Mouse (Mus musculus) liver (tissue): Measurements from ENCODE around the gene Dap3.
"Not testable (repeated sequence)": the region's sequence is repeated elsewhere in the genome, so short reads cannot be mapped to it uniquely, and the experiment has no call there.

Source experiments
- DNase-seq: peaks from one replicate; pipeline ENCODE4 v3.0.0-alpha.2; 2020; ENCODE audit warnings: mixed read lengths

The Dap3 gene

GRCm38 (mm10) chr3:88950576-88951326 is at the start of gene Dap3, which contains the start of gene Ash1l:
Gene Dap3 (minus strand): TSS chr3:88951181.
Gene Ash1l (plus strand): TSS chr3:88950622.
- DNase-seq: peak; percentile 81

- DNase-seq: no peak
Observed at GRCm38 (mm10) chr3:88992793-88993192, 41.8 kb upstream of the Dap3 start.

- DNase-seq: no peak
Observed at GRCm38 (mm10) chr3:88983921-88984381, 33.0 kb upstream of the Dap3 start.

- no peak for DNase-seq
Observed at GRCm38 (mm10) chr3:88981206-88982010, 30.4 kb upstream of the Dap3 start.

GRCm38 (mm10) chr3:88975012-88975411 is 24.0 kb upstream of the Dap3 start:
- DNase-seq: no peak

DNA sequence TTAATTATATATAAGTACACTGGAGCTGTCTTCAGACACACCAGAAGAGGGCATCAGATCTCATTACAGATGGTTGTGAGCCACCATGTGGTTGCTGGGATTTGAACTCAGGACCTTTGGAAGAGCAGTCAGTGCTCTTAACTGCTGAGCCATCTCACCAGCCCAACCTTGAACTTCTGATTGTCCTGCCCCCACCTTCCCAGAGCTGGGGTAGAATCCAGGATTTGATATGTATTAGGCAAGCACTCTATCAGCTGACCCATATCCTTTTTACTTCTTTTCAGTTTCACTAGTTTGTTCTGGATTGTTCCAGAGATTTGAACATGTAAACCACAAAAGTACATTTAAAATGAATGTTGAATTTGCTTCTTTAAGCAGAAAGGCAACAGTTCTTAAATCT is 12.2 kb upstream of the Dap3 start:
- DNase-seq: not testable (repeated sequence)

DNA sequence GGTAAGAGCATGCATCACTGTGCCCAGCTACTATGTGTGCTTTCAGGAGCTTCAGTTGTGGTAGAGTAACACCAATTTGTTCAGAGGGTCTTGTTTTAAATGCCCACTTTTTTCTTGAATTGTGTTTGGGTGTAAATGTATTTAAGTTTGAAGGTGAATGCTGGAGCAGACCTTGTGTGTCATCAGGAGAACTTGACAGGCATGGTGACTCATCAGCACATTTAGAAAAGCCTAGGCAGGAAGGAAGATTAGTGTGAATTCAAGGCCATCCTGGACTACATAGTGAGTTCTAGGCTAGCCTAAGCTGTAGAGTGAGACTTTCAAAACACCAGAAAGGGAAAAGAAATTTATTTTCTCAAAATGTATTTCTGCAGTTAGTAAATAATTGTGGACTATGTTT is 2.8 kb upstream of the Dap3 start:
- DNase-seq: no peak

GRCm38 (mm10) chr3:88953246-88953645 is 2.3 kb upstream of the Dap3 start:
- no peak for DNase-seq

GRCm38 (mm10) chr3:88951327-88951800 is 383 bp upstream of the Dap3 start:
- DNase-seq: no peak

GRCm38 (mm10) chr3:88949786-88950575 is 1.0 kb downstream of the Dap3 start:
- peak; percentile 95 for DNase-seq

DNA sequence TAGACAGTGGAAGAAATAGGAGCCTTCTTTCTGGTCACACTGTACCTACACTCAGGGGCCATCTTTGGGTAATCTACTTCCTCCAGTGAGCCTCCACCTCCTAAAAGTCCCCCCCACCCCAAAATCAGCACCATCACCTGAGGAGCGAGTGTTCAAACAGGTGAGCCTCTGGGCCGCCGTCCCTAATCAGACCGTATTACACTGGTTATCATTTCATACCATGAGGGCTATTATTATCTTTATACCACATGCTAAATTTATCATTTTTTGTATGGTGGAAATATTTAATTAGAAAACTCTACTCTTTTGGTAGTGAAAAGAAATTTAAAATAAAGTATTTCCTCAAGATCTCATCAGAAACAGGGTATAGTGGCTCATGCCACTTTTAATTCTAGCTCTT is 6.9 kb downstream of the Dap3 start:
- no peak for DNase-seq

GRCm38 (mm10) chr3:88942316-88942880 is 8.6 kb downstream of the Dap3 start:
- DNase-seq: no peak

DNA sequence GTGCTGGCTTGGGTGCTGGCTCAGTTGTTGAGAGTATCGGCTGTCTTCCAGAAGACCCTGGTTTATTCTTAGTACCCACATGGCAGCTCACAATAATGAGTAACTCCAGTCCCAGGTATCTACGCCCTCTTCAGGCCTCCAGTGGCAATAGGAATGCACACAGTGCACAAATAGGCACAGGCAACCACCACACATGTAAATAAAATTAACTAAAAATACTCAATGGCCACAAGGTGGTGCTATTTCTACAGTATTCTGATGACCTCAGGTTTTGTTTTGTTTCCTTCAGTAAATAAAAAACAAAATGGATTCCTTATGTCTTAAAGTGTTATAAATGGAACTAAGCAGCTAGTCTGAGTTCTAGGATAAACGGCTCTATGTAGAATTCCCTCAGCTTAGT is 11.2 kb downstream of the Dap3 start:
- DNase-seq: no peak

- DNase-seq: no peak
Observed at GRCm38 (mm10) chr3:88939071-88939470, 11.9 kb downstream of the Dap3 start.

- no peak for DNase-seq
Observed at GRCm38 (mm10) chr3:88929501-88929900, 21.5 kb downstream of the Dap3 start.

- no peak for DNase-seq
Observed at GRCm38 (mm10) chr3:88925651-88926050, 25.3 kb downstream of the Dap3 start.

GRCm38 (mm10) chr3:88923989-88924591 is 26.9 kb downstream of the Dap3 start:
- no peak for DNase-seq

DNA sequence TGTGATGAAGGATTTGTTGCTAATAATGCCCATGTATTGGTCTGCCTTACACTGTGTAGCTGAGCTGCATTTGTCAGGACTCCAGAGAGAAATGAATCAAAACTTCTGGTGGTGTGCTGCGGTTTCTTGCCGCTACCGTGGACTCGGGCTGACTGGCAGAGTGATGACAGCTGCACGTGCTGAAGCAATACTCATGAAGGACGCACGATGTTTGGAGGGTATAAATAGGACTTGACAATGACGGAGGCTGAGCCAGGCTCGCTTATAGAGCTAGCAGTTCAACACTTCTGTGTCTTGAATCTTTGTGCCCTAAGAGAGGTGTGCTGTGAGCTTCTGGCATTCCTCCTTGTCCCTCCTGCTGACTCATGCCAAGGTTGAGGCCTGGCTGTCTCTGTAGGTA is 29.6 kb downstream of the Dap3 start:
- DNase-seq: no peak

DNA sequence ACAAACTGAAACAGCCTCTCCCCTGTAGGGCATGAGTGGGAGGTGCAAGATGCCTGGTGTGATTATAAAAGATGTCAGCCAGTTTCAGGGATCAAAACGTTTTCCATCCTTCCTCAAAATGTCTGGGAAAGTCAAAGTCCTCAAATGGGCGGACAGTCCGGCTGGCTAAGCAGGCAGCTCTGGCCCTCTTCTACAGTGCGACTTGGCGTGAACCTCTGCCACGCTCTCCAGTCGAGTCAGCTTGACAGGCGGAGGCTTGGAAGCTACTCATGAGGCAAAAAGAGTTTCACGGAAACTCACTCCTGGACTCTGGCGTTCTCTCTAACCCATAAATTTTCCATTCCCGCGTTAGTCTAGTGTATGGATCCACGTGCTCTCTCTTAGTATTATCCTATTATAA is 32.0 kb downstream of the Dap3 start:
- no peak for DNase-seq

DNA sequence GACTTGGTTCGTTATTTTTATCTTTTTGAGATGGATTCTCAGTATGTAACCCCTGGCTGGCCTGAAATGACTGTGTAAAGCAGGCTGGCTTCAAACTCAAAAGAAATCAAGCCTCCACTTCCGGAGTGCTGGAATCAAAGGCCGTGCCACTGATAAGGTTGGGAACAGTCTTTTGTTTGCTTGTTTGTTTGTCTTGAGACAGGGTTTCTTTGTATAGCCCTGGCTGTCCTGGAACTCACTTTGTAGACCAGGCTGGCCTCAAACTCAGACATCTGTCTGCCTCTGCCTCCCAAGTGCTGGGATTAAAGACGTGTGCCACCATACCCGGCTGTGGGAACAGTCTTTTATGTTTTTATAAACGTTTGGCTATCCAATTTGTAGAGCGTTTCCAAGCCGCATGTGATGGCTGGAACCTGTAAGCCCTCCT is 36.6 kb downstream of the Dap3 start:
- no peak for DNase-seq

- peak; percentile 94 for DNase-seq
Observed at GRCm38 (mm10) chr3:88913511-88914383, 37.2 kb downstream of the Dap3 start, which contains the start of gene Msto1. Gene Msto1 (minus strand): TSS chr3:88913999.
